Mouse (Mus musculus): Measurements from ENCODE around the gene Cnot8. TPM values are rescaled to one million over a fixed set of nuclear protein-coding genes. Genes with fewer than 3 reads are reported as not detected.
A peak's percentile ranks its signal among the peaks of the same experiment; 100 is the strongest.
"Not testable (repeated sequence)": the region's sequence is repeated elsewhere in the genome, so short reads cannot be mapped to it uniquely, and the experiment has no call there.

The Cnot8 gene
- 10 to 100 TPM; 44.0 to 63.7 TPM for total RNA-seq (2021)
- long read RNA-seq, experiment 1, transcript Cnot8-201 (7 exons, 2,035 nt), result major isoform, 83 of 129 reads
- long read RNA-seq, experiment 1, transcript Cnot8-202 (7 exons, 2,099 nt), result minor isoform, 11 of 129 reads
- long read RNA-seq, experiment 1, partial matches to known transcripts, result 24 of 129 reads
- long read RNA-seq, experiment 1, other reads (novel, unspliced or antisense), result 11 of 129 reads
- long read RNA-seq, experiment 2, transcript Cnot8-201 (7 exons, 2,035 nt), result major isoform, 35 of 50 reads
- long read RNA-seq, experiment 2, partial matches to known transcripts, result 6 of 50 reads
- long read RNA-seq, experiment 2, other reads (novel, unspliced or antisense), result 6 of 50 reads

GRCm38 (mm10) chr11:58103697-58104306 is at the start of gene Cnot8:
Cnot8 (plus strand) TSS chr11:58104153.
- peak; percentile 99 to 100 for DNase-seq

GRCm38 (mm10) chr11:58057455-58057854 is 46.5 kb upstream of the Cnot8 start:
- DNase-seq, result peak; percentile 46 to 66

- peak; percentile 67 to 72 for DNase-seq
These were observed 44.2 kb upstream of the Cnot8 start for GRCm38 (mm10) chr11:58059752-58060151.

GRCm38 (mm10) chr11:58061218-58061617 is 42.7 kb upstream of the Cnot8 start:
- not testable (repeated sequence) for DNase-seq

- no peak for DNase-seq
These were observed 41.4 kb upstream of the Cnot8 start for GRCm38 (mm10) chr11:58062586-58062985.

GRCm38 (mm10) chr11:58065025-58065424 is 38.9 kb upstream of the Cnot8 start:
- DNase-seq, result no peak

GRCm38 (mm10) chr11:58072978-58073377 is 31.0 kb upstream of the Cnot8 start:
- peak in 1 of 2 experiments; percentile 44 for DNase-seq

GRCm38 (mm10) chr11:58077270-58077669 is 26.7 kb upstream of the Cnot8 start:
- DNase-seq, result no peak

GRCm38 (mm10) chr11:58081716-58082115 is 22.2 kb upstream of the Cnot8 start:
- no peak for DNase-seq

- peak in 1 of 2 experiments; percentile 9 for DNase-seq
These were observed 11.4 kb upstream of the Cnot8 start for GRCm38 (mm10) chr11:58092541-58092940.

- peak; percentile 68 to 74 for DNase-seq
These were observed 10.9 kb upstream of the Cnot8 start, which contains the start of gene Gm12248 for GRCm38 (mm10) chr11:58093021-58093528. Gm12248 (minus strand) TSS chr11:58093134.

- DNase-seq, result no peak
These were observed 9.2 kb upstream of the Cnot8 start for GRCm38 (mm10) chr11:58094766-58095165.

GRCm38 (mm10) chr11:58095561-58095960 is 8.4 kb upstream of the Cnot8 start:
- no peak for DNase-seq

- no peak for DNase-seq
These were observed 7.8 kb upstream of the Cnot8 start for GRCm38 (mm10) chr11:58096160-58096559.

- DNase-seq, result peak; percentile 23 to 33
These were observed 6.9 kb upstream of the Cnot8 start for GRCm38 (mm10) chr11:58096821-58097620.

- peak in 1 of 2 experiments; percentile 24 for DNase-seq
These were observed 6.2 kb upstream of the Cnot8 start for GRCm38 (mm10) chr11:58097621-58098365.

GRCm38 (mm10) chr11:58098366-58098720 is 5.6 kb upstream of the Cnot8 start:
- DNase-seq, result not testable (repeated sequence)

GRCm38 (mm10) chr11:58100006-58100405 is 3.9 kb upstream of the Cnot8 start:
- DNase-seq, result no peak

GRCm38 (mm10) chr11:58101194-58101720 is 2.7 kb upstream of the Cnot8 start:
- DNase-seq, result no peak

GRCm38 (mm10) chr11:58102146-58102545 is 1.8 kb upstream of the Cnot8 start:
- no peak for DNase-seq

GRCm38 (mm10) chr11:58102581-58103343 is 1.2 kb upstream of the Cnot8 start:
- DNase-seq, result no peak
